Mouse (Mus musculus): ENCODE measurements around the gene Zbtb5. TPM values are rescaled to one million over a fixed set of nuclear protein-coding genes. Genes with fewer than 3 reads are reported as not detected.
"Not testable (repeated sequence)": the region's sequence is repeated elsewhere in the genome, so short reads cannot be mapped to it uniquely, and the experiment has no call there.

Zbtb5 gene
- polyA plus RNA-seq, 1 experiment from 2014 or later = 29.2 TPM

GRCm38 (mm10) chr4:45005452-45005851 is 6.8 kb downstream of the Zbtb5 start:
- ATAC-seq (ENCODE audit: insufficient number of reproducible peaks, insufficient read depth, low FRiP score, low TSS enrichment, low read depth) = no peak
- 70% methylated on average over 3 of the region's 3 CpGs for WGBS
- no peaks in the 10 kb centered on the region for H3K9me3 ChIP-seq

GRCm38 (mm10) chr4:45000001-45000400 is 12.2 kb downstream of the Zbtb5 start:
- Histone ChIP-seq H3K27ac (no peak overlapping the region), H3K9ac (no peak overlapping the region), H3K4me3 (no peak overlapping the region), H3K4me1 (peaks cover 6% of the 10 kb centered on the region), H3K27me3 (no peaks in the 10 kb centered on the region), H3K9me3 (no peaks in the 10 kb centered on the region), H3K36me3 (peaks cover 9% of the 10 kb centered on the region), H3K4me2 (no peak overlapping the region)
- ATAC-seq (ENCODE audit: insufficient number of reproducible peaks, insufficient read depth, low FRiP score, low TSS enrichment, low read depth) = no peak
- 80% methylated on average over 6 of the region's 6 CpGs for WGBS

More at GRCm38 (mm10) chr4:45005452-45005851, 6.8 kb downstream of the Zbtb5 start:
- Histone ChIP-seq H3K27ac (no peak overlapping the region), H3K9ac (no peak overlapping the region), H3K4me3 (no peak overlapping the region), H3K36me3 (peaks cover 6% of the 10 kb centered on the region), H3K4me2 (no peak overlapping the region), H3K4me1 (peaks cover 8% of the 10 kb centered on the region), H3K27me3 (no peaks in the 10 kb centered on the region)

GRCm38 (mm10) chr4:44998071-44998470 is 14.1 kb downstream of the Zbtb5 start:
- Histone ChIP-seq H3K4me2 (no peak overlapping the region), H3K4me1 (peaks cover 6% of the 10 kb centered on the region), H3K9ac (no peak overlapping the region), H3K4me3 (no peak overlapping the region), H3K9me3 (no peaks in the 10 kb centered on the region), H3K27me3 (no peaks in the 10 kb centered on the region), H3K27ac (no peak overlapping the region; the same call in 1 of the 2 replicates), H3K36me3 (peaks cover 18% of the 10 kb centered on the region)
- no peak for ATAC-seq (ENCODE audit: insufficient number of reproducible peaks, insufficient read depth, low FRiP score, low TSS enrichment, low read depth)
- WGBS = 70% methylated on average over 3 of the region's 3 CpGs

GRCm38 (mm10) chr4:44994776-44995175 is 17.4 kb downstream of the Zbtb5 start:
- ATAC-seq (ENCODE audit: insufficient number of reproducible peaks, insufficient read depth, low FRiP score, low TSS enrichment, low read depth) = no peak
- Histone ChIP-seq H3K4me3 (no peak overlapping the region), H3K27me3 (no peaks in the 10 kb centered on the region), H3K9ac (no peak overlapping the region), H3K4me1 (peaks cover 6% of the 10 kb centered on the region), H3K27ac (no peak overlapping the region), H3K36me3 (peaks cover 42% of the 10 kb centered on the region), H3K9me3 (no peaks in the 10 kb centered on the region), H3K4me2 (no peak overlapping the region)
- WGBS = 89% methylated on average over 18 of the region's 18 CpGs

GRCm38 (mm10) chr4:44993847-44994246 is 18.4 kb downstream of the Zbtb5 start:
- no peak overlapping the region for H3K4me2 ChIP-seq
- H3K27me3 ChIP-seq = no peaks in the 10 kb centered on the region
- H3K27ac ChIP-seq = no peak overlapping the region
- no peaks in the 10 kb centered on the region for H3K4me1 ChIP-seq
- H3K9ac ChIP-seq = no peak overlapping the region
- 90% methylated on average over 9 of the region's 9 CpGs for WGBS
- no peak for ATAC-seq (ENCODE audit: insufficient number of reproducible peaks, insufficient read depth, low FRiP score, low TSS enrichment, low read depth)
- H3K9me3 ChIP-seq = no peaks in the 10 kb centered on the region
- H3K4me3 ChIP-seq = no peak overlapping the region
- H3K36me3 ChIP-seq = peaks cover 52% of the 10 kb centered on the region

GRCm38 (mm10) chr4:44993179-44993578 is 19.0 kb downstream of the Zbtb5 start:
- peaks cover 58% of the 10 kb centered on the region for H3K36me3 ChIP-seq
- WGBS = 87% methylated on average over 14 of the region's 14 CpGs

GRCm38 (mm10) chr4:44992330-44992729 is 19.9 kb downstream of the Zbtb5 start:
- not testable (repeated sequence) for H3K9ac ChIP-seq; ATAC-seq (ENCODE audit: insufficient number of reproducible peaks, insufficient read depth, low FRiP score, low TSS enrichment, low read depth); H3K27ac ChIP-seq; H3K27me3 ChIP-seq; H3K4me1 ChIP-seq; H3K9me3 ChIP-seq; H3K4me3 ChIP-seq; H3K4me2 ChIP-seq
- peaks cover 67% of the 10 kb centered on the region for H3K36me3 ChIP-seq
- WGBS = 89% methylated on average over 11 of the region's 11 CpGs

More at GRCm38 (mm10) chr4:44993179-44993578, 19.0 kb downstream of the Zbtb5 start:
- H3K27ac ChIP-seq; H3K9me3 ChIP-seq; ATAC-seq (ENCODE audit: insufficient number of reproducible peaks, insufficient read depth, low FRiP score, low TSS enrichment, low read depth); H3K4me1 ChIP-seq; H3K9ac ChIP-seq; H3K27me3 ChIP-seq; H3K4me3 ChIP-seq; H3K4me2 ChIP-seq: not testable (repeated sequence)

- no peak overlapping the region for H3K9ac ChIP-seq
- H3K27me3 ChIP-seq = no peaks in the 10 kb centered on the region
- H3K4me3 ChIP-seq = no peak overlapping the region
- no peak for ATAC-seq (ENCODE audit: insufficient number of reproducible peaks, insufficient read depth, low FRiP score, low TSS enrichment, low read depth)
- peaks cover 83% of the 10 kb centered on the region for H3K36me3 ChIP-seq
- no peak overlapping the region for H3K27ac ChIP-seq
- no peak overlapping the region for H3K4me2 ChIP-seq
- 87% methylated on average over 5 of the region's 5 CpGs for WGBS
- H3K4me1 ChIP-seq = no peaks in the 10 kb centered on the region
- no peaks in the 10 kb centered on the region for H3K9me3 ChIP-seq
Measured at GRCm38 (mm10) chr4:44990560-44990959, 21.7 kb downstream of the Zbtb5 start.

- Histone ChIP-seq H3K27ac (no peak overlapping the region), H3K9ac (peak overlapping the region; percentile 46; the same call in 1 of the 2 replicates), H3K36me3 (peaks cover 42% of the 10 kb centered on the region), H3K9me3 (no peaks in the 10 kb centered on the region), H3K27me3 (no peaks in the 10 kb centered on the region), H3K4me3 (no peak overlapping the region), H3K4me2 (peak overlapping the region; percentile 83; the same call in 1 of the 2 replicates), H3K4me1 (peaks cover 26% of the 10 kb centered on the region)
- 80% methylated on average over 10 of the region's 10 CpGs for WGBS
- ATAC-seq (ENCODE audit: insufficient number of reproducible peaks, insufficient read depth, low FRiP score, low TSS enrichment, low read depth) = no peak
Measured at GRCm38 (mm10) chr4:44983131-44983740, 29.0 kb downstream of the Zbtb5 start.

GRCm38 (mm10) chr4:44982440-44983130 is 29.6 kb downstream of the Zbtb5 start:
- Histone ChIP-seq H3K36me3 (peaks cover 35% of the 10 kb centered on the region), H3K27ac (no peak overlapping the region), H3K4me3 (peak overlapping the region; percentile 81; the same call in 1 of the 2 replicates), H3K9me3 (no peaks in the 10 kb centered on the region), H3K4me1 (peaks cover 26% of the 10 kb centered on the region), H3K4me2 (peak overlapping the region; percentile 83), H3K27me3 (no peaks in the 10 kb centered on the region), H3K9ac (peak overlapping the region; percentile 90; the same call in 1 of the 2 replicates)
- 69% methylated on average over 11 of the region's 11 CpGs for WGBS
- ATAC-seq (ENCODE audit: insufficient number of reproducible peaks, insufficient read depth, low FRiP score, low TSS enrichment, low read depth) = no peak

- H3K4me3 ChIP-seq = peak overlapping the region; percentile 81
- H3K4me2 ChIP-seq = peak overlapping the region; percentile 83
- H3K4me1 ChIP-seq = peaks cover 26% of the 10 kb centered on the region
- peak overlapping the region; percentile 90 for H3K9ac ChIP-seq
- WGBS = 25% methylated on average over 5 of the region's 5 CpGs
- no peak for ATAC-seq (ENCODE audit: insufficient number of reproducible peaks, insufficient read depth, low FRiP score, low TSS enrichment, low read depth)
- no peaks in the 10 kb centered on the region for H3K27me3 ChIP-seq
- peaks cover 29% of the 10 kb centered on the region for H3K36me3 ChIP-seq
- 0 out of 2 replicates have a peak overlapping the region, but pooled peaks have one; percentile 81 for H3K27ac ChIP-seq
- no peaks in the 10 kb centered on the region for H3K9me3 ChIP-seq
Measured at GRCm38 (mm10) chr4:44981974-44982287, 30.3 kb downstream of the Zbtb5 start.

Data from embryonic facial prominence, embryonic 13.5 days (tissue).